Mouse (Mus musculus): Measurements from ENCODE around the gene Sept4. TPM values are rescaled to one million over a fixed set of nuclear protein-coding genes. Genes with fewer than 3 reads are reported as not detected.

Gene Sept4
- polyA plus RNA-seq, 1 experiment from 2014 or later = 33.0 TPM

Other genes with a start within 250 kb of the Sept4 start
- gene Ppm1e, start 209.9 kb upstream of the Sept4 start, polyA plus RNA-seq (2015; fragmentation: Nextera tagmentation; extraction: Ambion mirVana) = 3.9 and 4.7 TPM in 2 replicates
- 6.4 and 7.3 TPM in 2 replicates for gene Rad51c, start 163.9 kb upstream of the Sept4 start, polyA plus RNA-seq (2015; fragmentation: Nextera tagmentation; extraction: Ambion mirVana)
- gene Tex14, start 163.8 kb upstream of the Sept4 start, polyA plus RNA-seq (2015; fragmentation: Nextera tagmentation; extraction: Ambion mirVana) = 1.7 and 2.0 TPM in 2 replicates
- not detected in 2 replicates for gene Gm11492, start 2.2 kb upstream of the Sept4 start, polyA plus RNA-seq (2015; fragmentation: Nextera tagmentation; extraction: Ambion mirVana)
- gene Mtmr4, start 23.3 kb downstream of the Sept4 start, polyA plus RNA-seq (2015; fragmentation: Nextera tagmentation; extraction: Ambion mirVana) = 25.7 and 27.4 TPM in 2 replicates
- gene Hsf5, start 48.3 kb downstream of the Sept4 start, polyA plus RNA-seq (2015; fragmentation: Nextera tagmentation; extraction: Ambion mirVana) = 0.25 and 0.35 TPM in 2 replicates
- 8.7 and 9.2 TPM in 2 replicates for gene Rnf43, start 93.8 kb downstream of the Sept4 start, polyA plus RNA-seq (2015; fragmentation: Nextera tagmentation; extraction: Ambion mirVana)
- 158 and 165 TPM in 2 replicates for gene Supt4a, start 168.6 kb downstream of the Sept4 start, polyA plus RNA-seq (2015; fragmentation: Nextera tagmentation; extraction: Ambion mirVana)
- gene Tspoap1, start 191.6 kb downstream of the Sept4 start, polyA plus RNA-seq (2015; fragmentation: Nextera tagmentation; extraction: Ambion mirVana) = 4.0 and 5.9 TPM in 2 replicates
- gene Mpo, start 224.7 kb downstream of the Sept4 start, polyA plus RNA-seq (2015; fragmentation: Nextera tagmentation; extraction: Ambion mirVana) = 0.85 and 1.1 TPM in 2 replicates

Measured in embryonic facial prominence, embryonic 15.5 days (tissue).